Mouse (Mus musculus): ENCODE measurements around the gene Gm3045.

Gene Gm3045

GRCm38 (mm10) chr13:56438211-56439075 is 12.0 kb downstream of the Gm3045 start, which contains the start of gene Slc25a48:
Slc25a48 (plus strand) TSS chr13:56438355.
- no peak for DNase-seq (ENCODE audit: low spot score)

GRCm38 (mm10) chr13:56443411-56443810 is 17.0 kb downstream of the Gm3045 start:
- no peak for DNase-seq (ENCODE audit: low spot score)

- DNase-seq (ENCODE audit: low spot score): no peak
Observed at GRCm38 (mm10) chr13:56444112-56444511, 17.7 kb downstream of the Gm3045 start.

- no peak for DNase-seq (ENCODE audit: low spot score)
Observed at GRCm38 (mm10) chr13:56444996-56445395, 18.6 kb downstream of the Gm3045 start.

GRCm38 (mm10) chr13:56449239-56450030 is 23.0 kb downstream of the Gm3045 start:
- DNase-seq (ENCODE audit: low spot score): peak; percentile 68

GRCm38 (mm10) chr13:56450035-56450434 is 23.6 kb downstream of the Gm3045 start:
- DNase-seq (ENCODE audit: low spot score): no peak

- DNase-seq (ENCODE audit: low spot score): no peak
Observed at GRCm38 (mm10) chr13:56458001-56458400, 31.6 kb downstream of the Gm3045 start.

GRCm38 (mm10) chr13:56461460-56461859 is 35.1 kb downstream of the Gm3045 start:
- DNase-seq (ENCODE audit: low spot score): no peak

- no peak for DNase-seq (ENCODE audit: low spot score)
Observed at GRCm38 (mm10) chr13:56462791-56463190, 36.4 kb downstream of the Gm3045 start.

- DNase-seq (ENCODE audit: low spot score): no peak
Observed at GRCm38 (mm10) chr13:56463261-56463660, 36.9 kb downstream of the Gm3045 start.

- no peak for DNase-seq (ENCODE audit: low spot score)
Observed at GRCm38 (mm10) chr13:56463750-56464149, 37.4 kb downstream of the Gm3045 start.

- no peak for DNase-seq (ENCODE audit: low spot score)
Observed at GRCm38 (mm10) chr13:56467786-56468185, 41.4 kb downstream of the Gm3045 start.

- DNase-seq (ENCODE audit: low spot score): no peak
Observed at GRCm38 (mm10) chr13:56468536-56468935, 42.1 kb downstream of the Gm3045 start.

GRCm38 (mm10) chr13:56471211-56471610 is 44.8 kb downstream of the Gm3045 start:
- DNase-seq (ENCODE audit: low spot score): no peak

- DNase-seq (ENCODE audit: low spot score): no peak
Observed at GRCm38 (mm10) chr13:56471951-56472350, 45.6 kb downstream of the Gm3045 start.

GRCm38 (mm10) chr13:56472661-56473060 is 46.3 kb downstream of the Gm3045 start:
- DNase-seq (ENCODE audit: low spot score): no peak

GRCm38 (mm10) chr13:56475363-56475762 is 49.0 kb downstream of the Gm3045 start:
- DNase-seq (ENCODE audit: low spot score): no peak

GRCm38 (mm10) chr13:56476790-56477189 is 50.4 kb downstream of the Gm3045 start:
- no peak for DNase-seq (ENCODE audit: low spot score)

- no peak for DNase-seq (ENCODE audit: low spot score)
Observed at GRCm38 (mm10) chr13:56477271-56477670, 50.9 kb downstream of the Gm3045 start.

GRCm38 (mm10) chr13:56478027-56478426 is 51.6 kb downstream of the Gm3045 start:
- DNase-seq (ENCODE audit: low spot score): no peak

GRCm38 (mm10) chr13:56482146-56482545 is 55.8 kb downstream of the Gm3045 start, which contains the start of gene Il9:
Il9 (minus strand) TSS chr13:56482246.
- DNase-seq (ENCODE audit: low spot score): no peak
